Comparison of ENCODE assay signal across 14 mouse cellular contexts in genomic region chr5:117889571-117889970, GRCm38 (mm10).
DNase-seq lines count a peak whose midpoint lies in the region; TF ChIP-seq lines count a peak whose summit lies in the region.
"Had no signal": no experiment of that assay in that cellular context is flagged by ENCODE, and none has a peak within 500 bp of the region (broad histone marks: within the 10 kb centered on the region; RNA-seq: fewer than 3 reads in every experiment).

No protein-coding gene starts in this region.

- no peaks in the 10 kb centered on the region for H3K36me3 ChIP-seq in myocyte (ENCODE audit: control insufficient read depth, insufficient read depth)
- H3K36me3 ChIP-seq: embryonic facial prominence, embryonic 12.5 days; forebrain, embryonic 15.5 days; hindbrain, embryonic 10.5 days; midbrain, embryonic 10.5 days; neural tube, embryonic 12.5 days had no signal

- intact Hi-C loops in heart, postnatal 10 days (cut with DNase I): no loop called here

- no peaks in the 10 kb centered on the region for H3K79me2 ChIP-seq in myocyte (ENCODE audit: control insufficient read depth, insufficient read depth)

- no peak overlapping the region for H3K4me3 ChIP-seq in myocyte
- H3K4me3 ChIP-seq: embryonic facial prominence, embryonic 12.5 days; forebrain, embryonic 15.5 days; heart, adult 2 months; hindbrain, embryonic 10.5 days; midbrain, embryonic 10.5 days; neural tube, embryonic 12.5 days had no signal

- H3K27me3 ChIP-seq in myocyte (ENCODE audit: control insufficient read depth, insufficient read depth, insufficient read length): no peaks in the 10 kb centered on the region
- H3K27me3 ChIP-seq: embryonic facial prominence, embryonic 12.5 days; forebrain, embryonic 15.5 days; neural tube, embryonic 12.5 days had no signal

- no peak for TF ChIP-seq POLR2A in myocyte (IDR thresholded peaks at IDR 0.05; ENCODE audit: insufficient read length, low read depth)

- DNase-seq in heart, postnatal 10 days: peak; percentile 12 to 21
- no peak for DNase-seq in heart, adult 9 months (ENCODE audit: low spot score in 2 of 2)
- peak; percentile 1 to 3 for DNase-seq in urinary bladder, postnatal 36 days (ENCODE audit: low spot score in 2 of 2)
- no peak for DNase-seq in urinary bladder, postnatal 10 days (ENCODE audit: low spot score)
- peak; percentile 96 for DNase-seq in cerebellum, postnatal 10 days
- DNase-seq in thymus, postnatal 25 days: no peak
- DNase-seq in layer of hippocampus, postnatal 14 days (ENCODE audit: low spot score in 2 of 2): no peak

- no peak overlapping the region for H3ac ChIP-seq in myocyte (ENCODE audit: control insufficient read depth, insufficient read length)

- peak overlapping the region; percentile 45 for H3K4me2 ChIP-seq in myocyte (ENCODE audit: low read depth)
- H3K4me2 ChIP-seq: embryonic facial prominence, embryonic 12.5 days; forebrain, embryonic 15.5 days; neural tube, embryonic 12.5 days had no signal

TF ChIP-seq in myocyte, 11 proteins besides CTCF, POLR2A, EP300 and RAD21:
- TF ChIP-seq MYOG (IDR thresholded peaks at IDR 0.05; ENCODE audit: control insufficient read depth in 1 of 3, insufficient read depth in 1 of 3, insufficient read length in 2 of 3, low read depth in 2 of 3): no peak
- no peak for TF ChIP-seq SRF (IDR thresholded peaks at IDR 0.05; ENCODE audit: control insufficient read depth, insufficient read length, low read depth)
- no peak for TF ChIP-seq E2F4 (IDR thresholded peaks at IDR 0.05; ENCODE audit: insufficient read depth)
- no peak for TF ChIP-seq MYOD1 (IDR thresholded peaks at IDR 0.05; ENCODE audit: control insufficient read depth in 1 of 3, insufficient read length in 2 of 3, low read depth in 2 of 3)

Comparison
In these comparisons a context has a peak if more than half of its experiments do, and no peak if none do; other contexts are left out.
1. DNase-seq: peak in heart, postnatal 10 days (2 of 2), urinary bladder, postnatal 36 days (2 of 2) and cerebellum, postnatal 10 days (2 of 2); none in heart, adult 9 months (0 of 2), urinary bladder, postnatal 10 days (single experiment), thymus, postnatal 25 days (single experiment) and layer of hippocampus, postnatal 14 days (0 of 2).